Mouse (Mus musculus): ENCODE measurements around the gene Mta2. TPM values are rescaled to one million over a fixed set of nuclear protein-coding genes. Genes with fewer than 3 reads are reported as not detected.

Gene Mta2
- polyA plus RNA-seq, 1 experiment, result 14.5 TPM

- TF ChIP-seq POLR2A (IDR thresholded peaks at IDR 0.05; ENCODE audit: control insufficient read depth, low read depth, low read length) (no peak), CTCF (IDR thresholded peaks at IDR 0.05; ENCODE audit: control insufficient read depth, insufficient read depth, insufficient replicate concordance, low read depth, low read length) (no peak)
- Histone ChIP-seq H3K27me3 (ENCODE audit: control insufficient read depth, insufficient read depth, low read length) (no peaks in the 10 kb centered on the region), H3K4me1 (ENCODE audit: control insufficient read depth, insufficient read depth, low read length) (peaks cover 15% of the 10 kb centered on the region), H3K4me3 (ENCODE audit: control insufficient read depth, low read depth, low read length) (peak overlapping the region; percentile 98), H3K27ac (ENCODE audit: control insufficient read depth, insufficient read depth, low read depth, low read length) (no peak overlapping the region), H3K36me3 (ENCODE audit: control insufficient read depth, insufficient read depth, low read length) (peaks cover 9% of the 10 kb centered on the region)
Observed at GRCm38 (mm10) chr19:8943047-8943446, 1.4 kb downstream of the Mta2 start.

- Histone ChIP-seq H3K27me3 (ENCODE audit: control insufficient read depth, insufficient read depth, low read length) (no peaks in the 10 kb centered on the region), H3K4me3 (ENCODE audit: control insufficient read depth, low read depth, low read length) (no peak overlapping the region), H3K36me3 (ENCODE audit: control insufficient read depth, insufficient read depth, low read length) (peaks cover 11% of the 10 kb centered on the region), H3K4me1 (ENCODE audit: control insufficient read depth, insufficient read depth, low read length) (peaks cover 15% of the 10 kb centered on the region), H3K27ac (ENCODE audit: control insufficient read depth, insufficient read depth, low read depth, low read length) (no peak overlapping the region)
- TF ChIP-seq CTCF (IDR thresholded peaks at IDR 0.05; ENCODE audit: control insufficient read depth, insufficient read depth, insufficient replicate concordance, low read depth, low read length) (no peak), POLR2A (IDR thresholded peaks at IDR 0.05; ENCODE audit: control insufficient read depth, low read depth, low read length) (no peak)
Observed at GRCm38 (mm10) chr19:8944062-8944461, 2.4 kb downstream of the Mta2 start.

- Histone ChIP-seq H3K4me1 (ENCODE audit: control insufficient read depth, insufficient read depth, low read length) (peaks cover 15% of the 10 kb centered on the region), H3K27ac (ENCODE audit: control insufficient read depth, insufficient read depth, low read depth, low read length) (no peak overlapping the region), H3K36me3 (ENCODE audit: control insufficient read depth, insufficient read depth, low read length) (peaks cover 14% of the 10 kb centered on the region), H3K4me3 (ENCODE audit: control insufficient read depth, low read depth, low read length) (no peak overlapping the region), H3K27me3 (ENCODE audit: control insufficient read depth, insufficient read depth, low read length) (no peaks in the 10 kb centered on the region)
- TF ChIP-seq CTCF (IDR thresholded peaks at IDR 0.05; ENCODE audit: control insufficient read depth, insufficient read depth, insufficient replicate concordance, low read depth, low read length), result no peak
- TF ChIP-seq POLR2A (IDR thresholded peaks at IDR 0.05; ENCODE audit: control insufficient read depth, low read depth, low read length), result no peak
Observed at GRCm38 (mm10) chr19:8944750-8945149, 3.1 kb downstream of the Mta2 start.

- no peaks in the 10 kb centered on the region for H3K27me3 ChIP-seq (ENCODE audit: control insufficient read depth, insufficient read depth, low read length)
- H3K4me1 ChIP-seq (ENCODE audit: control insufficient read depth, insufficient read depth, low read length), result peaks cover 13% of the 10 kb centered on the region
- H3K36me3 ChIP-seq (ENCODE audit: control insufficient read depth, insufficient read depth, low read length), result peaks cover 14% of the 10 kb centered on the region
- no peak overlapping the region for H3K4me3 ChIP-seq (ENCODE audit: control insufficient read depth, low read depth, low read length)
- H3K27ac ChIP-seq (ENCODE audit: control insufficient read depth, insufficient read depth, low read depth, low read length), result no peak overlapping the region
- TF ChIP-seq CTCF (IDR thresholded peaks at IDR 0.05; ENCODE audit: control insufficient read depth, insufficient read depth, insufficient replicate concordance, low read depth, low read length), result no peak
- no peak for TF ChIP-seq POLR2A (IDR thresholded peaks at IDR 0.05; ENCODE audit: control insufficient read depth, low read depth, low read length)
Observed at GRCm38 (mm10) chr19:8945251-8945650, 3.6 kb downstream of the Mta2 start.

- Histone ChIP-seq H3K27ac (ENCODE audit: control insufficient read depth, insufficient read depth, low read depth, low read length) (no peak overlapping the region), H3K36me3 (ENCODE audit: control insufficient read depth, insufficient read depth, low read length) (peaks cover 16% of the 10 kb centered on the region), H3K4me3 (ENCODE audit: control insufficient read depth, low read depth, low read length) (no peak overlapping the region), H3K4me1 (ENCODE audit: control insufficient read depth, insufficient read depth, low read length) (no peaks in the 10 kb centered on the region; the same call in 1 of the 2 replicates), H3K27me3 (ENCODE audit: control insufficient read depth, insufficient read depth, low read length) (no peaks in the 10 kb centered on the region)
- TF ChIP-seq CTCF (IDR thresholded peaks at IDR 0.05; ENCODE audit: control insufficient read depth, insufficient read depth, insufficient replicate concordance, low read depth, low read length) (no peak), POLR2A (IDR thresholded peaks at IDR 0.05; ENCODE audit: control insufficient read depth, low read depth, low read length) (no peak)
Observed at GRCm38 (mm10) chr19:8946929-8947328, 5.3 kb downstream of the Mta2 start.

GRCm38 (mm10) chr19:8950190-8950589, 8.5 kb downstream of the Mta2 start:
- H3K36me3 ChIP-seq (ENCODE audit: control insufficient read depth, insufficient read depth, low read length), result peaks cover 16% of the 10 kb centered on the region
- no peak for TF ChIP-seq POLR2A (IDR thresholded peaks at IDR 0.05; ENCODE audit: control insufficient read depth, low read depth, low read length)
- no peak for TF ChIP-seq CTCF (IDR thresholded peaks at IDR 0.05; ENCODE audit: control insufficient read depth, insufficient read depth, insufficient replicate concordance, low read depth, low read length)

GRCm38 (mm10) chr19:8952241-8952640, 10.6 kb downstream of the Mta2 start:
- Histone ChIP-seq H3K27me3 (ENCODE audit: control insufficient read depth, insufficient read depth, low read length) (no peaks in the 10 kb centered on the region), H3K4me3 (ENCODE audit: control insufficient read depth, low read depth, low read length) (no peak overlapping the region), H3K4me1 (ENCODE audit: control insufficient read depth, insufficient read depth, low read length) (no peaks in the 10 kb centered on the region; the same call in 1 of the 2 replicates), H3K27ac (ENCODE audit: control insufficient read depth, insufficient read depth, low read depth, low read length) (no peak overlapping the region), H3K36me3 (ENCODE audit: control insufficient read depth, insufficient read depth, low read length) (peaks cover 13% of the 10 kb centered on the region)
- TF ChIP-seq CTCF (IDR thresholded peaks at IDR 0.05; ENCODE audit: control insufficient read depth, insufficient read depth, insufficient replicate concordance, low read depth, low read length), result no peak

More at GRCm38 (mm10) chr19:8950190-8950589, 8.5 kb downstream of the Mta2 start:
- Histone ChIP-seq H3K27me3 (ENCODE audit: control insufficient read depth, insufficient read depth, low read length) (no peaks in the 10 kb centered on the region), H3K27ac (ENCODE audit: control insufficient read depth, insufficient read depth, low read depth, low read length) (no peak overlapping the region), H3K4me3 (ENCODE audit: control insufficient read depth, low read depth, low read length) (no peak overlapping the region), H3K4me1 (ENCODE audit: control insufficient read depth, insufficient read depth, low read length) (no peaks in the 10 kb centered on the region; the same call in 1 of the 2 replicates)
